Mouse (Mus musculus) CH12.LX (cell line): ENCODE measurements around the gene Ilf2. TPM values are rescaled to one million over a fixed set of nuclear protein-coding genes. Genes with fewer than 3 reads are reported as not detected.

Experiments
- DNase-seq: peaks from one replicate; pipeline ENCODE4 v3.0.0-alpha.2; 2013; ENCODE audit errors: extremely low read depth
- H3K27ac ChIP-seq: 2 replicates; pipeline ENCODE4 v1.5.1; 2012; ENCODE audit warnings: low read depth, mild to moderate bottlenecking, control low read depth, moderate library complexity; ENCODE audit not compliant: insufficient read depth
- H3K27me3 ChIP-seq: replicated peaks from 2 replicates; pipeline ENCODE3; 2012; ENCODE audit warnings: inconsistent platforms
- H3K36me3 ChIP-seq, 2 experiments: replicated peaks in 1 of 2; 2 replicates each; pipeline versions ENCODE3 to v1.6.1; 2012; ENCODE audit warnings: inconsistent platforms in 1 of 2, low read length in 1 of 2, mild to moderate bottlenecking in 1 of 2, mixed read lengths in 1 of 2, moderate library complexity in 1 of 2; ENCODE audit not compliant: control insufficient read depth in 1 of 2, insufficient read depth in 1 of 2
- H3K4me1 ChIP-seq, 2 experiments: 2 replicates each; pipeline ENCODE4 v1.6.1; 2012; ENCODE audit warnings: inconsistent platforms in 1 of 2, moderate library complexity in 1 of 2; ENCODE audit not compliant: insufficient read depth in 2 of 2, control insufficient read depth in 1 of 2
- H3K4me2 ChIP-seq: 2 replicates; pipeline ENCODE4 v1.6.1; 2012; ENCODE audit warnings: low read depth, mild to moderate bottlenecking, control low read depth; ENCODE audit not compliant: poor library complexity, insufficient read depth, severe bottlenecking
- H3K4me3 ChIP-seq, 3 experiments: fragments of 150-350 bp in 1 of 3; sonication (generic) in 1 of 3; replicated peaks in 1 of 3; 2 replicates each; pipeline versions ENCODE3 to v1.5.1; 2011 to 2012; ENCODE audit warnings: low read depth in 2 of 3, low read length in 2 of 3, mild to moderate bottlenecking in 2 of 3, moderate library complexity in 2 of 3, control low read depth in 1 of 3, improper control_type of control experiment in 1 of 3, inconsistent platforms in 1 of 3, mixed read lengths in 1 of 3; ENCODE audit not compliant: poor library complexity in 1 of 3
- H3K79me2 ChIP-seq: replicated peaks from 2 replicates; pipeline ENCODE4 v1.6.1; 2012; ENCODE audit warnings: mild to moderate bottlenecking, moderate library complexity; ENCODE audit not compliant: control insufficient read depth, poor library complexity, insufficient read depth, severe bottlenecking; ENCODE audit errors: extremely low read depth
- H3K9ac ChIP-seq: 2 replicates; pipeline ENCODE4 v1.6.1; 2012; ENCODE audit warnings: low read depth, mild to moderate bottlenecking, control low read depth, moderate library complexity; ENCODE audit not compliant: insufficient read depth
- H3K9me3 ChIP-seq: replicated peaks from 2 replicates; pipeline ENCODE3; 2012; ENCODE audit warnings: low read length, inconsistent platforms, mixed read lengths
- BHLHE40 ChIP-seq: IDR thresholded peaks from 2 replicates; pipeline ENCODE4 v1.6.1; 2011; ENCODE audit warnings: mild to moderate bottlenecking, low read depth, low read length, improper control_type of control experiment
- CHD2 ChIP-seq: IDR thresholded peaks from 2 replicates; pipeline ENCODE4 v1.6.1; 2011; ENCODE audit warnings: low read length, improper control_type of control experiment
- E2F4 ChIP-seq: IDR thresholded peaks from 2 replicates; pipeline ENCODE4 v1.6.1; 2011; ENCODE audit warnings: low read depth, low read length, improper control_type of control experiment; ENCODE audit not compliant: insufficient replicate concordance
- EP300 ChIP-seq: IDR thresholded peaks from 2 replicates; pipeline ENCODE4 v1.6.1; 2011; ENCODE audit warnings: low read length, improper control_type of control experiment
- ETS1 ChIP-seq: conservative IDR thresholded peaks from 2 replicates; pipeline ENCODE4 v1.6.1; 2012; ENCODE audit warnings: low read depth, mild to moderate bottlenecking, inconsistent platforms, low read length, improper control_type of control experiment, moderate library complexity
- HCFC1 ChIP-seq: IDR thresholded peaks from 2 replicates; pipeline ENCODE4 v1.6.1; 2012; ENCODE audit warnings: low read depth, mild to moderate bottlenecking, inconsistent platforms, low read length, improper control_type of control experiment
- JUN ChIP-seq: IDR thresholded peaks from 2 replicates; pipeline ENCODE4 v1.6.1; 2011; ENCODE audit warnings: low read depth, mild to moderate bottlenecking, low read length, improper control_type of control experiment, moderate library complexity; ENCODE audit not compliant: insufficient read depth
- KAT2A ChIP-seq: IDR thresholded peaks from 2 replicates; pipeline ENCODE4 v1.6.1; 2012; ENCODE audit warnings: low read length, improper control_type of control experiment, inconsistent platforms; ENCODE audit not compliant: insufficient replicate concordance
- MAX ChIP-seq: IDR thresholded peaks from 2 replicates; pipeline ENCODE4 v1.6.1; 2011; ENCODE audit warnings: low read length, improper control_type of control experiment
- MEF2A ChIP-seq: IDR thresholded peaks from 2 replicates; pipeline ENCODE4 v1.6.1; 2014; ENCODE audit warnings: low read depth, mild to moderate bottlenecking, inconsistent platforms, low read length, improper control_type of control experiment, borderline replicate concordance
- MXI1 ChIP-seq: IDR thresholded peaks from 2 replicates; pipeline ENCODE4 v1.6.1; 2011; ENCODE audit warnings: mild to moderate bottlenecking, low read depth, low read length, improper control_type of control experiment
- MYC ChIP-seq: IDR thresholded peaks from 2 replicates; pipeline ENCODE4 v1.6.1; 2011; ENCODE audit warnings: low read depth, mild to moderate bottlenecking, improper control_type of control experiment, low read length
- SIN3A ChIP-seq: IDR thresholded peaks from 2 replicates; pipeline ENCODE4 v1.6.1; 2012; ENCODE audit warnings: low read length, improper control_type of control experiment, inconsistent platforms
- TBP ChIP-seq: conservative IDR thresholded peaks from 2 replicates; pipeline ENCODE4 v1.6.1; 2011; ENCODE audit warnings: low read depth, low read length, improper control_type of control experiment
- TCF12 ChIP-seq: IDR thresholded peaks from 2 replicates; pipeline ENCODE4 v1.6.1; 2014; ENCODE audit warnings: low read depth, mild to moderate bottlenecking, inconsistent platforms, low read length, improper control_type of control experiment
- UBTF ChIP-seq: IDR thresholded peaks from 2 replicates; pipeline ENCODE4 v1.6.1; 2012; ENCODE audit warnings: low read depth, mild to moderate bottlenecking, inconsistent platforms, low read length, improper control_type of control experiment, moderate library complexity
- USF1 ChIP-seq: IDR thresholded peaks from 2 replicates; pipeline ENCODE4 v1.6.1; 2014; ENCODE audit warnings: low read depth, mild to moderate bottlenecking, inconsistent platforms, low read length, improper control_type of control experiment
- ZC3H11A ChIP-seq: IDR thresholded peaks from 2 replicates; pipeline ENCODE4 v1.6.1; 2012; ENCODE audit warnings: low read depth, mild to moderate bottlenecking, inconsistent platforms, low read length, improper control_type of control experiment
- ZNF384 ChIP-seq: IDR thresholded peaks from 2 replicates; pipeline ENCODE4 v1.6.1; 2012; ENCODE audit warnings: low read depth, low read length, improper control_type of control experiment, inconsistent platforms
- dilution Hi-C: fragments of 300-500 bp; cut with MboI; formaldehyde crosslinking; loops from 2 replicates; pipeline ENCODE4 v1.14.3; 2020; ENCODE audit warnings: low sequenced_read_pairs; ENCODE audit not compliant: extremely low pct_unique_long_range_greater_than_20kb, extremely low pct_ligation_motif_present
- in situ Hi-C: fragments of 300-500 bp; cut with MboI; formaldehyde crosslinking; loops from 3 replicates; pipeline ENCODE4 v1.14.3; 2019; ENCODE audit warnings: low sequenced_read_pairs, low pct_ligation_motif_present, low pct_unique_long_range_greater_than_20kb, mixed read lengths
- polyA plus RNA-seq: library from polyadenylated mRNA; unstranded; fragments of >175 nt; gene quantifications from 2 replicates; pipeline ENCODE4 v1.2.1, GENCODE M21; 2012; ENCODE audit warnings: low read depth; ENCODE audit not compliant: insufficient read length
- total RNA-seq, 2 experiments: library from RNA; depleted of rRNA; stranded (reverse); fragments of 300-350 nt in 1 of 2; fragments of >200 nt in 1 of 2; gene quantifications; 2 replicates each; pipeline ENCODE4 v1.2.3; 2012 to 2014

Ilf2 gene
- total and polyA plus RNA-seq, 3 experiments: 120 to 197 (median 182) TPM

GRCm38 (mm10) chr3:90450874-90451273, 25.1 kb upstream of the Ilf2 start:
- no peak for DNase-seq
- peaks cover 5 to 12% of the 10 kb centered on the region in 2 experiments; a peak in 3 of 4 replicates for H3K4me1 ChIP-seq
- H3K4me2 ChIP-seq: no peak overlapping the region
- no peaks in the 10 kb centered on the region for H3K79me2 ChIP-seq
- dilution Hi-C loops: no loop called here
- H3K27ac ChIP-seq: no peak overlapping the region
- TF ChIP-seq CHD2 (no peak), UBTF (no peak)
- no peaks in the 10 kb centered on the region for H3K36me3 ChIP-seq
- no peak overlapping the region for H3K9ac ChIP-seq
- no peak overlapping the region for H3K4me3 ChIP-seq
- H3K27me3 ChIP-seq: no peaks in the 10 kb centered on the region
- no peaks in the 10 kb centered on the region for H3K9me3 ChIP-seq
- in situ Hi-C loops: no loop called here

GRCm38 (mm10) chr3:90451396-90452095, 24.4 kb upstream of the Ilf2 start:
- dilution Hi-C loops: no loop called here
- Histone ChIP-seq H3K4me3 (no peak overlapping the region), H3K9me3 (no peaks in the 10 kb centered on the region)
- DNase-seq: no peak
- in situ Hi-C loops: no loop called here
- TF ChIP-seq USF1 (no peak), KAT2A (no peak), MEF2A (no peak), TBP (no peak), E2F4 (no peak), MXI1 (no peak), ZNF384 (no peak), TCF12 (no peak), ZC3H11A (no peak), EP300 (no peak), UBTF (no peak), BHLHE40 (no peak), ETS1 (no peak), SIN3A (no peak), MYC (no peak), HCFC1 (no peak), JUN (no peak), MAX (no peak)
- TF ChIP-seq, all 38 proteins: peak for 0
- Histone ChIP-seq H3K36me3 (no peaks in the 10 kb centered on the region), H3K4me1 (peaks cover 3 to 8% of the 10 kb centered on the region in 2 experiments; a peak in 2 of 4 replicates), H3K9ac (no peak overlapping the region), H3K27ac (no peak overlapping the region), H3K4me2 (no peak overlapping the region), H3K79me2 (no peaks in the 10 kb centered on the region), H3K27me3 (no peaks in the 10 kb centered on the region)
